Mouse (Mus musculus): ENCODE data around the gene Serpinb6c. TPM values are rescaled to one million over a fixed set of nuclear protein-coding genes. Genes with fewer than 3 reads are reported as not detected.
"Not testable (repeated sequence)": the region's sequence is repeated elsewhere in the genome, so short reads cannot be mapped to it uniquely, and the experiment has no call there.

Serpinb6c gene
- polyA plus RNA-seq (2016; fragmentation: Nextera tagmentation; extraction: Ambion mirVana): 0.24 TPM in 1 of 2 replicates, not detected in the other

- DNase-seq (ENCODE audit: low spot score): no peak
- no peak within 1 kb of the TSS for H3K4me3 ChIP-seq
- no peaks in the 10 kb centered on the region for H3K4me1 ChIP-seq
- 75% methylated on average over 18 of the region's 18 CpGs for WGBS
- no peaks in the 10 kb centered on the region for H3K9me3 ChIP-seq
- no peaks in the 10 kb centered on the region for H3K27me3 ChIP-seq (replicated peaks; ENCODE audit: low read depth, poor library complexity, severe bottlenecking)
- H3K27ac ChIP-seq (replicated peaks): no peak within 1 kb of the TSS
- H3K36me3 ChIP-seq (replicated peaks): no peaks in the 10 kb centered on the region
Observed at GRCm38 (mm10) chr13:33905176-33905954, at the start of gene Serpinb6c. Serpinb6c (minus strand) TSS chr13:33905708.

- Histone ChIP-seq H3K4me3 (no peak overlapping the region), H3K27ac (replicated peaks) (no peak overlapping the region), H3K9me3 (no peaks in the 10 kb centered on the region), H3K4me1 (no peaks in the 10 kb centered on the region), H3K27me3 (replicated peaks; ENCODE audit: low read depth, poor library complexity, severe bottlenecking) (no peaks in the 10 kb centered on the region), H3K36me3 (replicated peaks) (no peaks in the 10 kb centered on the region)
- 84% methylated on average over 2 of the region's 2 CpGs for WGBS
- no peak for DNase-seq (ENCODE audit: low spot score)
Observed at GRCm38 (mm10) chr13:33952947-33953346, 47.4 kb upstream of the Serpinb6c start.

GRCm38 (mm10) chr13:33952075-33952449 lies 46.6 kb upstream of the Serpinb6c start:
- Histone ChIP-seq H3K4me3 (no peak overlapping the region), H3K9me3 (no peaks in the 10 kb centered on the region), H3K27me3 (replicated peaks; ENCODE audit: low read depth, poor library complexity, severe bottlenecking) (no peaks in the 10 kb centered on the region), H3K27ac (replicated peaks) (no peak overlapping the region), H3K4me1 (no peaks in the 10 kb centered on the region), H3K36me3 (replicated peaks) (no peaks in the 10 kb centered on the region)
- no peak for DNase-seq (ENCODE audit: low spot score)
- WGBS: 57% methylated on average over 1 of the region's 1 CpGs

- Histone ChIP-seq H3K27me3 (replicated peaks; ENCODE audit: low read depth, poor library complexity, severe bottlenecking) (no peaks in the 10 kb centered on the region), H3K36me3 (replicated peaks) (no peaks in the 10 kb centered on the region), H3K4me1 (no peaks in the 10 kb centered on the region), H3K9me3 (no peaks in the 10 kb centered on the region), H3K4me3 (no peak overlapping the region), H3K27ac (replicated peaks) (no peak overlapping the region)
- WGBS: 79% methylated on average over 4 of the region's 4 CpGs
- DNase-seq (ENCODE audit: low spot score): no peak
Observed at GRCm38 (mm10) chr13:33951308-33952074, 46.0 kb upstream of the Serpinb6c start.

- Histone ChIP-seq H3K36me3 (replicated peaks) (no peaks in the 10 kb centered on the region), H3K27me3 (replicated peaks; ENCODE audit: low read depth, poor library complexity, severe bottlenecking) (no peaks in the 10 kb centered on the region), H3K4me3 (no peak overlapping the region), H3K4me1 (no peaks in the 10 kb centered on the region), H3K9me3 (no peaks in the 10 kb centered on the region), H3K27ac (replicated peaks) (no peak overlapping the region)
- 51% methylated on average over 4 of the region's 4 CpGs for WGBS
- DNase-seq (ENCODE audit: low spot score): peak; percentile 40
Observed at GRCm38 (mm10) chr13:33942212-33942779, 36.8 kb upstream of the Serpinb6c start.

GRCm38 (mm10) chr13:33941288-33941808 lies 35.8 kb upstream of the Serpinb6c start:
- no peaks in the 10 kb centered on the region for H3K36me3 ChIP-seq (replicated peaks)
- H3K27ac ChIP-seq (replicated peaks): no peak overlapping the region
- H3K4me1 ChIP-seq: no peaks in the 10 kb centered on the region
- WGBS: 90% methylated on average over 5 of the region's 5 CpGs
- DNase-seq (ENCODE audit: low spot score): no peak
- H3K9me3 ChIP-seq: no peaks in the 10 kb centered on the region
- no peaks in the 10 kb centered on the region for H3K27me3 ChIP-seq (replicated peaks; ENCODE audit: low read depth, poor library complexity, severe bottlenecking)
- no peak overlapping the region for H3K4me3 ChIP-seq

GRCm38 (mm10) chr13:33937587-33937986 lies 32.1 kb upstream of the Serpinb6c start:
- H3K36me3 ChIP-seq (replicated peaks); H3K4me3 ChIP-seq; H3K27me3 ChIP-seq (replicated peaks; ENCODE audit: low read depth, poor library complexity, severe bottlenecking); H3K27ac ChIP-seq (replicated peaks); DNase-seq (ENCODE audit: low spot score); H3K9me3 ChIP-seq: not testable (repeated sequence)
- H3K4me1 ChIP-seq: peaks cover 14% of the 10 kb centered on the region

- Histone ChIP-seq H3K27ac (replicated peaks) (no peak overlapping the region), H3K36me3 (replicated peaks) (no peaks in the 10 kb centered on the region), H3K27me3 (replicated peaks; ENCODE audit: low read depth, poor library complexity, severe bottlenecking) (no peaks in the 10 kb centered on the region), H3K9me3 (no peaks in the 10 kb centered on the region), H3K4me3 (no peak overlapping the region), H3K4me1 (peaks cover 14% of the 10 kb centered on the region)
- no peak for DNase-seq (ENCODE audit: low spot score)
- WGBS: 93% methylated on average over 5 of the region's 5 CpGs
Observed at GRCm38 (mm10) chr13:33937151-33937550, 31.6 kb upstream of the Serpinb6c start.

- no peaks in the 10 kb centered on the region for H3K9me3 ChIP-seq
- DNase-seq (ENCODE audit: low spot score): peak; percentile 71
- H3K36me3 ChIP-seq (replicated peaks): no peaks in the 10 kb centered on the region
- under 1% methylated on average over 44 of the region's 44 CpGs for whole genome bisulfite sequencing
- H3K4me1 ChIP-seq: peaks cover 14% of the 10 kb centered on the region
- H3K27me3 ChIP-seq (replicated peaks; ENCODE audit: low read depth, poor library complexity, severe bottlenecking): no peaks in the 10 kb centered on the region
- peak overlapping the region; percentile 76 for H3K4me3 ChIP-seq
- H3K27ac ChIP-seq (replicated peaks): peak overlapping the region; percentile 86
Observed at GRCm38 (mm10) chr13:33935465-33936181, 30.1 kb upstream of the Serpinb6c start.

- no peak for DNase-seq (ENCODE audit: low spot score)
- Histone ChIP-seq H3K4me3 (peak overlapping the region; percentile 76; the same call in 1 of the 2 replicates), H3K27me3 (replicated peaks; ENCODE audit: low read depth, poor library complexity, severe bottlenecking) (no peaks in the 10 kb centered on the region), H3K36me3 (replicated peaks) (no peaks in the 10 kb centered on the region), H3K9me3 (no peaks in the 10 kb centered on the region), H3K4me1 (peaks cover 14% of the 10 kb centered on the region), H3K27ac (replicated peaks) (no peak overlapping the region)
- WGBS: 79% methylated on average over 6 of the region's 6 CpGs
Observed at GRCm38 (mm10) chr13:33934743-33935142, 29.2 kb upstream of the Serpinb6c start.

- Histone ChIP-seq H3K36me3 (replicated peaks) (no peaks in the 10 kb centered on the region), H3K4me1 (peaks cover 10% of the 10 kb centered on the region), H3K9me3 (no peaks in the 10 kb centered on the region), H3K27me3 (replicated peaks; ENCODE audit: low read depth, poor library complexity, severe bottlenecking) (no peaks in the 10 kb centered on the region), H3K4me3 (no peak overlapping the region), H3K27ac (replicated peaks) (no peak overlapping the region)
- whole genome bisulfite sequencing: 85% methylated on average over 3 of the region's 3 CpGs
- no peak for DNase-seq (ENCODE audit: low spot score)
Observed at GRCm38 (mm10) chr13:33930912-33931311, 25.4 kb upstream of the Serpinb6c start.

GRCm38 (mm10) chr13:33930281-33930680 lies 24.8 kb upstream of the Serpinb6c start:
- 80% methylated on average over 2 of the region's 2 CpGs for WGBS
- Histone ChIP-seq H3K27me3 (replicated peaks; ENCODE audit: low read depth, poor library complexity, severe bottlenecking) (no peaks in the 10 kb centered on the region), H3K4me1 (peaks cover 3% of the 10 kb centered on the region), H3K36me3 (replicated peaks) (no peaks in the 10 kb centered on the region), H3K9me3 (no peaks in the 10 kb centered on the region), H3K4me3 (no peak overlapping the region), H3K27ac (replicated peaks) (no peak overlapping the region)
- DNase-seq (ENCODE audit: low spot score): no peak
